9 mouse cellular contexts compared by ENCODE assay signal in the genomic region with DNA sequence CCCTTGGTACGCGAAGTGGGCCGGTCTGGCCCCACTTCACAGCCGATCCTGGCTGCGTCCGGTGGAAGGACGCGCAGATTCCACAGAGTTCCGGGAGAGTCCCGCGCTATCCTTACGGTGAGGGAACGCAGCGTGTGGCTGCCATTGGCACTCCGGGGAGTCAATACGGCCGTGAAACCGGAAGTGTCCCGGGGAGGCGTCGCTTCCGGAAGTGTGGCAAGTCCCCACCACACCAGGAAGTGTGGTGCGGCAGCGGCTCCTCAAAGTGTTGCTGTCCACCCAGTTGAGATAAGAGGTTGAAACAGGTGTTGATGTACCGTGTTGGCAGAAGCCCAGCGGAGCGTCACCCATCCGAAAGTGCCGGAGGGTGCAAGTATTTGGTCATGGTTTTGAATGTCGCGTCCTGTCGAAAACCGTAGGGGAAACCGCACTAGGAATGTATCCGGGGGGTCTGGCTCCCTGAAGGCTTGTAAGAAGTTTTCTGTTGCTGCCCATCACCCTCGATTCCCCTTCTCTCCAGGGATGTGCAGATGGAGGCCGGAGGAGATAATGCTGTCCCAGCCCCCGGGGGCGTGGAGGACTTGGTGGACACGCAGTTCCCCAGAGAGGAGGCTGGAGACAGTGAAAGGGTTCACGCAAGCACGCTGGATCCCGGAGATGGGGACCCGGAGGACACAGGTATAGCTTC. TPM values are rescaled to one million over a fixed set of nuclear protein-coding genes. Genes with fewer than 3 reads are reported as not detected.
DNase-seq lines count a peak whose midpoint lies in the region; ATAC-seq and TF ChIP-seq lines count a peak whose summit lies in the region.
"Had no signal": no experiment of that assay in that cellular context is flagged by ENCODE, and none has a peak within 500 bp of the region (broad histone marks: within the 10 kb centered on the region; RNA-seq: fewer than 3 reads in every experiment).

No protein-coding gene starts in this region.

- peak; percentile 6 to 95 for DNase-seq in kidney, postnatal 25 days
- DNase-seq in kidney, postnatal 10 days, result no peak
- peak; percentile 84 for DNase-seq in MEL-GATA-1-ER (ENCODE audit: extremely low read depth, low read depth)
- DNase-seq in midbrain, embryonic 10.5 days (ENCODE audit: low spot score), result no peak
- DNase-seq in layer of hippocampus, postnatal 10 days (ENCODE audit: low spot score in 2 of 2), result no peak
- DNase-seq in layer of hippocampus, postnatal 36 days, result no peak

- under 1% methylated on average over 44 of the region's 44 CpGs for WGBS in embryonic facial prominence, embryonic 15.5 days
- 1% methylated on average over 44 of the region's 44 CpGs for WGBS in intestine, postnatal 0 days
- 2% methylated on average over 44 of the region's 44 CpGs for WGBS in midbrain, embryonic 10.5 days

- 0 out of 2 replicates have a peak, but pooled peaks have one; percentile 3 for TF ChIP-seq CTCF in intestine, postnatal 0 days (IDR thresholded peaks at IDR 0.05; ENCODE audit: low read depth)

- H3K9me3 ChIP-seq in embryonic facial prominence, embryonic 15.5 days (replicated peaks), result no peaks in the 10 kb centered on the region
- H3K9me3 ChIP-seq in intestine, postnatal 0 days (ENCODE audit: control insufficient read depth), result no peaks in the 10 kb centered on the region
- H3K9me3 ChIP-seq in midbrain, embryonic 10.5 days (replicated peaks), result no peaks in the 10 kb centered on the region

- peak overlapping the region; percentile 67 for H3K9ac ChIP-seq in embryonic facial prominence, embryonic 15.5 days
- H3K9ac ChIP-seq in intestine, postnatal 0 days (ENCODE audit: low read depth, low read length), result peak overlapping the region; percentile 76

- H3K27ac ChIP-seq in embryonic facial prominence, embryonic 15.5 days (replicated peaks), result peak overlapping the region; percentile 96
- H3K27ac ChIP-seq in intestine, postnatal 0 days (ENCODE audit: low read depth, low read length), result peak overlapping the region; percentile 100
- peak overlapping the region; percentile 94 for H3K27ac ChIP-seq in midbrain, embryonic 10.5 days (replicated peaks)

- H3K4me3 ChIP-seq in embryonic facial prominence, embryonic 15.5 days (replicated peaks), result peak overlapping the region; percentile 78
- peak overlapping the region; percentile 76 for H3K4me3 ChIP-seq in intestine, postnatal 0 days (ENCODE audit: low read depth, low read length)
- H3K4me3 ChIP-seq in midbrain, embryonic 10.5 days, result peak overlapping the region; percentile 80

- H3K36me3 ChIP-seq in embryonic facial prominence, embryonic 15.5 days, result peaks cover 21% of the 10 kb centered on the region
- H3K36me3 ChIP-seq in intestine, postnatal 0 days (ENCODE audit: control insufficient read depth, insufficient read depth), result peaks cover 24% of the 10 kb centered on the region
- peaks cover 32% of the 10 kb centered on the region for H3K36me3 ChIP-seq in midbrain, embryonic 10.5 days

- peak overlapping the region; percentile 96 for H3K4me2 ChIP-seq in embryonic facial prominence, embryonic 15.5 days (replicated peaks)
- H3K4me2 ChIP-seq in intestine, postnatal 0 days (replicated peaks; ENCODE audit: low read depth), result peak overlapping the region; percentile 94

- no peaks in the 10 kb centered on the region for H3K27me3 ChIP-seq in embryonic facial prominence, embryonic 15.5 days
- no peaks in the 10 kb centered on the region for H3K27me3 ChIP-seq in intestine, postnatal 0 days (replicated peaks; ENCODE audit: control insufficient read depth, insufficient read depth, low read length)
- H3K27me3 ChIP-seq in midbrain, embryonic 10.5 days (ENCODE audit: low read depth, poor library complexity, severe bottlenecking), result no peaks in the 10 kb centered on the region

- H3K4me1 ChIP-seq in embryonic facial prominence, embryonic 15.5 days, result peaks cover 18% of the 10 kb centered on the region
- H3K4me1 ChIP-seq in intestine, postnatal 0 days (replicated peaks; ENCODE audit: control insufficient read depth, insufficient read depth, low read length), result no peaks in the 10 kb centered on the region
- peaks cover 21% of the 10 kb centered on the region for H3K4me1 ChIP-seq in midbrain, embryonic 10.5 days

- ATAC-seq in embryonic facial prominence, embryonic 15.5 days (ENCODE audit: insufficient number of reproducible peaks, low FRiP score, low TSS enrichment, low read depth), result peak; percentile 79
- peak; percentile 87 for ATAC-seq in intestine, postnatal 0 days

RNA-seq across cellular contexts. Expression of a gene that starts 0.3 kb away (rescaled TPM):
- polyA plus RNA-seq in embryonic facial prominence, embryonic 15.5 days (2015; fragmentation: Nextera tagmentation; extraction: Ambion mirVana), result 7.6 and 9.1 TPM in 2 replicates
- polyA plus RNA-seq in intestine, postnatal 0 days (2015; fragmentation: Nextera tagmentation; extraction: Ambion mirVana), result 3.5 and 4.1 TPM in 2 replicates
- polyA plus RNA-seq in midbrain, embryonic 10.5 days (2016; fragmentation: Nextera tagmentation; extraction: Ambion mirVana), result 8.0 and 10.9 TPM in 2 replicates
- total RNA-seq in layer of hippocampus, postnatal 10 days (2021), result 10 to 100 TPM; 20.3 to 22.6 TPM
- 10 to 100 TPM; 23.9 to 25.8 TPM for total RNA-seq in layer of hippocampus, postnatal 36 days (2021)

RNA-seq across cellular contexts. Expression of a gene that starts 7.3 kb away (rescaled TPM):
- polyA plus RNA-seq in embryonic facial prominence, embryonic 15.5 days (2015; fragmentation: Nextera tagmentation; extraction: Ambion mirVana), result not detected in 2 replicates
- not detected in 2 replicates for polyA plus RNA-seq in intestine, postnatal 0 days (2015; fragmentation: Nextera tagmentation; extraction: Ambion mirVana)
- 0.17 TPM in 1 of 2 replicates, not detected in the other for polyA plus RNA-seq in midbrain, embryonic 10.5 days (2016; fragmentation: Nextera tagmentation; extraction: Ambion mirVana)
- total RNA-seq in layer of hippocampus, postnatal 10 days (2021), result under 1 TPM; 0.62 to 0.85 TPM
- total RNA-seq in layer of hippocampus, postnatal 36 days (2021), result not detected
- total RNA-seq: gastrocnemius, postnatal 4 days had no signal

Comparison
In these comparisons a context has a peak if more than half of its experiments do, and no peak if none do; other contexts are left out.
1. DNase-seq: peak in kidney, postnatal 25 days (2 of 2) and MEL-GATA-1-ER (single experiment); none in kidney, postnatal 10 days (single experiment), midbrain, embryonic 10.5 days (single experiment), layer of hippocampus, postnatal 10 days (0 of 2) and layer of hippocampus, postnatal 36 days (0 of 2).
2. Peak in every context shown above with its lines, with median percentiles within 50 percentile points of each other: H3K27ac ChIP-seq and H3K4me3 ChIP-seq.